Mouse (Mus musculus): ENCODE data around the gene Gm38392.

DNA sequence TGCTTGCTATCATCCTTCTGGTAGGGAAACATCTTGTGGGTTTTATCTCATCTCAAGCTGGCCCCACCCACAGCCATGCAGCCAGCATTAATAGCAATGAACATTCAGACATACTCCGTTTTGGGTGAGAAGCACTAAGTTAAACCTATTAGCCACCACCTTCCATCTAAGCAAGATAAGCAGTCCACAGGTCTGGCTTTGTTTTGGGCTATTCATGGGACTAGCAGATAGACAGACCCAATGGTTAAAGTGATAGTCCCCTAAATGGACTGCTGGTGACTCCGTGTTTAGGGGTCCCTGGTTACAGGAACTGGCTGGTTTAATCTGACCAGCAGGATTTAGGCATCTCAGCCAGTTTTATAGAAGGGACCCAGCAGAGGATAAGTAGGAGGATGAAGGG is 74.0 kb downstream of the Gm38392 start:
- no peak for TF ChIP-seq CTCF (IDR thresholded peaks at IDR 0.05; ENCODE audit: low read depth, low read length)
- TF ChIP-seq POLR2A (IDR thresholded peaks at IDR 0.05; ENCODE audit: borderline replicate concordance, low read depth, low read length): no peak
